Mouse (Mus musculus) neural tube, embryonic 13.5 days (tissue): ENCODE measurements around the gene 6430628N08Rik. TPM values are rescaled to one million over a fixed set of nuclear protein-coding genes. Genes with fewer than 3 reads are reported as not detected.

ENCODE experiments used
- ATAC-seq: fragments of 200-750 bp; cut with Nextera tagmentation; 2 replicates; pipeline ENCODE4 v1.8.0; 2017; ENCODE audit warnings: low read depth, mild to moderate bottlenecking, moderate TSS enrichment, moderate library complexity
- H3K27ac ChIP-seq: fragments of 300-500 bp; sonication (generic); replicated peaks from 2 replicates; pipeline ENCODE4 v1.5.1; 2015; ENCODE audit warnings: moderate library complexity, mild to moderate bottlenecking, inconsistent platforms
- H3K27me3 ChIP-seq: fragments of 300-500 bp; sonication (generic); 2 replicates; pipeline ENCODE4 v1.6.1; 2015; ENCODE audit warnings: mild to moderate bottlenecking, inconsistent platforms
- H3K36me3 ChIP-seq: fragments of 300-500 bp; sonication (generic); 2 replicates; pipeline ENCODE4 v1.6.1; 2015; ENCODE audit warnings: mild to moderate bottlenecking, inconsistent platforms
- H3K4me1 ChIP-seq: fragments of 300-500 bp; sonication (generic); replicated peaks from 2 replicates; pipeline ENCODE4 v1.6.1; 2015; ENCODE audit warnings: inconsistent platforms
- H3K4me2 ChIP-seq: fragments of 300-500 bp; sonication (generic); 2 replicates; pipeline ENCODE4 v1.6.1; 2015; ENCODE audit warnings: inconsistent platforms, mild to moderate bottlenecking, moderate library complexity
- H3K4me3 ChIP-seq: fragments of 300-500 bp; sonication (generic); 2 replicates; pipeline ENCODE4 v1.5.1; 2015; ENCODE audit warnings: mild to moderate bottlenecking, inconsistent platforms
- H3K9ac ChIP-seq: fragments of 300-500 bp; sonication (generic); 2 replicates; pipeline ENCODE4 v1.6.1; 2015; ENCODE audit warnings: moderate library complexity, mild to moderate bottlenecking, inconsistent platforms
- H3K9me3 ChIP-seq: fragments of 300-500 bp; sonication (generic); 2 replicates; pipeline ENCODE4 v1.6.1; 2016; ENCODE audit warnings: inconsistent platforms
- WGBS: fragments of 180-500 bp; shearing (Covaris S2); methylation state at CpG from one replicate; pipeline ENCODE4 v1.1.7; 2015; 5-methylcytosine and 5-hydroxymethylcytosine counted together
- polyA plus RNA-seq: library from polyadenylated mRNA; unstranded; fragments of >200 nt; fragmentation: Nextera tagmentation; extraction: Ambion mirVana; gene quantifications from 2 replicates; pipeline ENCODE4 v1.2.1, GENCODE M21; 2015

The 6430628N08Rik gene
- polyA plus RNA-seq, result 1.2 and 4.1 TPM in 2 replicates

- no peak for ATAC-seq
- H3K36me3 ChIP-seq, result no peaks in the 10 kb centered on the region
- no peaks in the 10 kb centered on the region for H3K9me3 ChIP-seq
- H3K9ac ChIP-seq, result peak within 1 kb of the TSS; percentile 59
- H3K4me2 ChIP-seq, result peak within 1 kb of the TSS; percentile 55
- peak within 1 kb of the TSS; percentile 33 for H3K4me3 ChIP-seq
- H3K27me3 ChIP-seq, result peaks cover 66% of the 10 kb centered on the region
- H3K4me1 ChIP-seq, result peaks cover 16% of the 10 kb centered on the region
- whole genome bisulfite sequencing, result 1% methylated on average over 31 of the region's 31 CpGs
- no peak within 1 kb of the TSS for H3K27ac ChIP-seq
These were observed at the start of gene 6430628N08Rik for GRCm38 (mm10) chr4:115890553-115890952. Gene 6430628N08Rik (plus strand): TSS chr4:115890665.

- Histone ChIP-seq H3K4me1 (peaks cover 9% of the 10 kb centered on the region), H3K4me3 (no peak overlapping the region), H3K4me2 (no peak overlapping the region), H3K9ac (no peak overlapping the region), H3K9me3 (no peaks in the 10 kb centered on the region), H3K27me3 (no peaks in the 10 kb centered on the region), H3K36me3 (no peaks in the 10 kb centered on the region), H3K27ac (no peak overlapping the region)
- ATAC-seq, result no peak
- 92% methylated on average over 4 of the region's 4 CpGs for WGBS
These were observed 49.6 kb upstream of the 6430628N08Rik start for GRCm38 (mm10) chr4:115840842-115841241.

- H3K27ac ChIP-seq, result no peak overlapping the region
- ATAC-seq, result no peak
- H3K4me2 ChIP-seq, result no peak overlapping the region
- H3K9ac ChIP-seq, result no peak overlapping the region
- WGBS, result 48% methylated on average over 2 of the region's 2 CpGs
- H3K4me1 ChIP-seq, result 0 out of 2 replicates have a peak, but pooled peaks cover 8% of the 10 kb centered on the region
- H3K9me3 ChIP-seq, result no peaks in the 10 kb centered on the region
- H3K36me3 ChIP-seq, result peaks cover 27% of the 10 kb centered on the region
- no peaks in the 10 kb centered on the region for H3K27me3 ChIP-seq
- no peak overlapping the region for H3K4me3 ChIP-seq
These were observed 43.8 kb upstream of the 6430628N08Rik start for GRCm38 (mm10) chr4:115846656-115847055.

GRCm38 (mm10) chr4:115847377-115847776, 43.1 kb upstream of the 6430628N08Rik start:
- Histone ChIP-seq H3K27ac (no peak overlapping the region), H3K4me1 (0 out of 2 replicates have a peak, but pooled peaks cover 8% of the 10 kb centered on the region), H3K4me2 (no peak overlapping the region), H3K9ac (no peak overlapping the region), H3K4me3 (no peak overlapping the region), H3K36me3 (peaks cover 33% of the 10 kb centered on the region), H3K9me3 (no peaks in the 10 kb centered on the region), H3K27me3 (no peaks in the 10 kb centered on the region)
- WGBS, result 54% methylated on average over 5 of the region's 5 CpGs
- no peak for ATAC-seq

- Histone ChIP-seq H3K4me1 (0 out of 2 replicates have a peak, but pooled peaks cover 8% of the 10 kb centered on the region), H3K9ac (no peak overlapping the region), H3K27me3 (no peaks in the 10 kb centered on the region), H3K4me3 (no peak overlapping the region), H3K27ac (no peak overlapping the region), H3K4me2 (no peak overlapping the region), H3K36me3 (peaks cover 33% of the 10 kb centered on the region), H3K9me3 (no peaks in the 10 kb centered on the region)
- ATAC-seq, result no peak
- 100% methylated on average over 1 of the region's 1 CpGs for WGBS
These were observed 42.4 kb upstream of the 6430628N08Rik start for GRCm38 (mm10) chr4:115848083-115848482.

- ATAC-seq, result no peak
- peaks cover 33% of the 10 kb centered on the region for H3K36me3 ChIP-seq
- no peak overlapping the region for H3K4me2 ChIP-seq
- H3K4me3 ChIP-seq, result no peak overlapping the region
- 63% methylated on average over 8 of the region's 8 CpGs for WGBS
- no peak overlapping the region for H3K9ac ChIP-seq
- H3K4me1 ChIP-seq, result 0 out of 2 replicates have a peak, but pooled peaks cover 8% of the 10 kb centered on the region
- H3K9me3 ChIP-seq, result no peaks in the 10 kb centered on the region
- H3K27ac ChIP-seq, result no peak overlapping the region
- H3K27me3 ChIP-seq, result no peaks in the 10 kb centered on the region
These were observed 41.3 kb upstream of the 6430628N08Rik start for GRCm38 (mm10) chr4:115848990-115849677.

GRCm38 (mm10) chr4:115850111-115850510, 40.4 kb upstream of the 6430628N08Rik start:
- 84% methylated on average over 2 of the region's 2 CpGs for WGBS
- H3K36me3 ChIP-seq, result peaks cover 33% of the 10 kb centered on the region
- ATAC-seq, result no peak

GRCm38 (mm10) chr4:115850631-115851030, 39.8 kb upstream of the 6430628N08Rik start:
- Histone ChIP-seq H3K4me1 (peaks cover 22% of the 10 kb centered on the region), H3K4me2 (no peak overlapping the region), H3K4me3 (no peak overlapping the region), H3K27me3 (no peaks in the 10 kb centered on the region), H3K9ac (no peak overlapping the region), H3K9me3 (no peaks in the 10 kb centered on the region), H3K36me3 (peaks cover 33% of the 10 kb centered on the region), H3K27ac (no peak overlapping the region)
- WGBS, result 58% methylated on average over 2 of the region's 2 CpGs
- ATAC-seq, result no peak

More at GRCm38 (mm10) chr4:115850111-115850510, 40.4 kb upstream of the 6430628N08Rik start:
- H3K27me3 ChIP-seq, result no peaks in the 10 kb centered on the region
- peaks cover 16% of the 10 kb centered on the region for H3K4me1 ChIP-seq
- no peak overlapping the region for H3K27ac ChIP-seq
- no peak overlapping the region for H3K9ac ChIP-seq
- H3K4me2 ChIP-seq, result no peak overlapping the region
- H3K9me3 ChIP-seq, result no peaks in the 10 kb centered on the region
- no peak overlapping the region for H3K4me3 ChIP-seq

- Histone ChIP-seq H3K4me1 (peaks cover 31% of the 10 kb centered on the region), H3K27ac (no peak overlapping the region), H3K27me3 (no peaks in the 10 kb centered on the region), H3K36me3 (peaks cover 33% of the 10 kb centered on the region), H3K9ac (no peak overlapping the region), H3K4me3 (no peak overlapping the region), H3K9me3 (no peaks in the 10 kb centered on the region), H3K4me2 (no peak overlapping the region)
- WGBS, result 91% methylated on average over 6 of the region's 6 CpGs
- ATAC-seq, result no peak
These were observed 38.9 kb upstream of the 6430628N08Rik start for GRCm38 (mm10) chr4:115851569-115851968.

- WGBS, result 49% methylated on average over 6 of the region's 6 CpGs
- Histone ChIP-seq H3K4me2 (no peak overlapping the region), H3K36me3 (peaks cover 35% of the 10 kb centered on the region), H3K4me1 (peaks cover 38% of the 10 kb centered on the region), H3K9ac (peak overlapping the region; percentile 10; the same call in 1 of the 2 replicates), H3K4me3 (no peak overlapping the region), H3K27me3 (no peaks in the 10 kb centered on the region), H3K27ac (peak overlapping the region; percentile 50; the same call in 1 of the 2 replicates), H3K9me3 (no peaks in the 10 kb centered on the region)
- ATAC-seq, result no peak
These were observed 35.4 kb upstream of the 6430628N08Rik start for GRCm38 (mm10) chr4:115855100-115855499.

GRCm38 (mm10) chr4:115855609-115856008, 34.9 kb upstream of the 6430628N08Rik start:
- WGBS, result 61% methylated on average over 4 of the region's 4 CpGs
- H3K36me3 ChIP-seq, result peaks cover 37% of the 10 kb centered on the region
- H3K4me2 ChIP-seq, result no peak overlapping the region
- no peaks in the 10 kb centered on the region for H3K27me3 ChIP-seq
- no peak for ATAC-seq
- H3K9ac ChIP-seq, result peak overlapping the region; percentile 10; the same call in 1 of the 2 replicates
- no peak overlapping the region for H3K4me3 ChIP-seq
- no peaks in the 10 kb centered on the region for H3K9me3 ChIP-seq
- H3K27ac ChIP-seq, result peak overlapping the region; percentile 50; the same call in 1 of the 2 replicates
- peaks cover 38% of the 10 kb centered on the region for H3K4me1 ChIP-seq

- no peaks in the 10 kb centered on the region for H3K9me3 ChIP-seq
- H3K4me3 ChIP-seq, result no peak overlapping the region
- WGBS, result 35% methylated on average over 4 of the region's 4 CpGs
- peak overlapping the region; percentile 50 for H3K27ac ChIP-seq
- H3K36me3 ChIP-seq, result peaks cover 37% of the 10 kb centered on the region
- no peaks in the 10 kb centered on the region for H3K27me3 ChIP-seq
- no peak overlapping the region for H3K4me2 ChIP-seq
- peaks cover 31% of the 10 kb centered on the region for H3K4me1 ChIP-seq
- 0 out of 2 replicates have a peak overlapping the region, but pooled peaks have one; percentile 9 for H3K9ac ChIP-seq
- no peak for ATAC-seq
These were observed 34.2 kb upstream of the 6430628N08Rik start for GRCm38 (mm10) chr4:115856282-115856681.
